Mouse (Mus musculus): ENCODE results near the gene Stk16. TPM values are rescaled to one million over a fixed set of nuclear protein-coding genes. Genes with fewer than 3 reads are reported as not detected.
"Not testable (repeated sequence)": the region's sequence is repeated elsewhere in the genome, so short reads cannot be mapped to it uniquely, and the experiment has no call there.

The Stk16 gene
- polyA plus RNA-seq, 1 experiment from 2014 or later = 152 TPM

DNA sequence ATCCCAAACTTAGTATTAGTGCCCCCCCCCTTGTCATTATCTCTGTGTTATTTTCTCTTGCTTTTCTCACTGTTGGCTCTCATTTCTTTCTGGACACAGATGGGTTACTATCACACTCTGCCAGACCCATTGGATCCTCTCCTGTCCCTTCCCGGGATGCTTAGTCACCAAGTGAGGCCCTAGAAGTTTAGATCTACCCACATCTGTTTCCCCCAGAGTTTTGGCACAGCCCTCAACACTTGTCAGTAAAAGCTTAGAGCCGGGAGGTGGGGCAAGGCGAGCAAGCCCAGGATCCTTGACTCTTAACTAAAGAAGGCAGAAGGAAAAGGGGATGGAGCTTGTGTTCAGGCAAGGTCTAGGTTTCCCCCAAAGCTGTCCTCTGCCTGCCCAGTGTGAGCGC is 18.5 kb downstream of the Stk16 start:
- H3K9me3 ChIP-seq = no peaks in the 10 kb centered on the region
- peaks cover 15% of the 10 kb centered on the region; the same call in 1 of the 2 replicates for H3K27me3 ChIP-seq
- ATAC-seq = no peak
- no peak overlapping the region for H3K9ac ChIP-seq (replicated peaks)
- 74% methylated on average over 4 of the region's 4 CpGs for WGBS
- H3K4me2 ChIP-seq (replicated peaks) = no peak overlapping the region
- H3K27ac ChIP-seq = no peak overlapping the region
- H3K4me3 ChIP-seq (replicated peaks) = no peak overlapping the region
- H3K4me1 ChIP-seq (replicated peaks) = no peaks in the 10 kb centered on the region
- H3K36me3 ChIP-seq = no peaks in the 10 kb centered on the region

GRCm38 (mm10) chr1:75230335-75230994 is 19.8 kb downstream of the Stk16 start:
- Histone ChIP-seq H3K9me3 (no peaks in the 10 kb centered on the region), H3K27ac (no peak overlapping the region), H3K4me1 (replicated peaks) (peaks cover 5% of the 10 kb centered on the region), H3K4me3 (replicated peaks) (no peak overlapping the region), H3K27me3 (peaks cover 15% of the 10 kb centered on the region; the same call in 1 of the 2 replicates), H3K36me3 (no peaks in the 10 kb centered on the region), H3K4me2 (replicated peaks) (no peak overlapping the region), H3K9ac (replicated peaks) (no peak overlapping the region)
- ATAC-seq = no peak
- 72% methylated on average over 7 of the region's 7 CpGs for WGBS

DNA sequence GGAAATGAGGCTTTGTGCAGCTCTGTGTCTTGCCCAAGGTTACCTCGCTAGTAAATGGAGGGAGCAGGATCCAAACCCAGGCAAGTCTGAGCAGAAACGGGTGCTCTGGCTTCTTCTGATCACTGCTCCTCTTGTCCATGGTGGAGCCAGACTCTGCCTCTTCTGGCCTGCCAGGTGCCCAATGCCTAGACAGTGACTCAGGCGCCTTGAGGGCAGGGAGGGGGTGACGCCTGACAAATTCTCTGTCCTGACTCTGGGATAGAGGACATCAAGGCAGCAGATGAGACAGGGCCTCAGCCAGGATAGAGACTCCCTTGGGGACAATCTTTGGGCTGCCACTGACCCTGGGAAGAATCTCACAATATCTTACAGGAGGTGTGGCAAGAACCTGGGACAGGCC is 20.6 kb downstream of the Stk16 start:
- no peaks in the 10 kb centered on the region for H3K9me3 ChIP-seq
- no peak for ATAC-seq
- H3K9ac ChIP-seq (replicated peaks) = no peak overlapping the region
- no peak overlapping the region for H3K27ac ChIP-seq
- peaks cover 10% of the 10 kb centered on the region for H3K4me1 ChIP-seq (replicated peaks)
- H3K4me3 ChIP-seq (replicated peaks) = no peak overlapping the region
- no peak overlapping the region for H3K4me2 ChIP-seq (replicated peaks)
- no peaks in the 10 kb centered on the region for H3K36me3 ChIP-seq
- H3K27me3 ChIP-seq = peaks cover 14% of the 10 kb centered on the region; the same call in 1 of the 2 replicates
- WGBS = 75% methylated on average over 4 of the region's 4 CpGs

DNA sequence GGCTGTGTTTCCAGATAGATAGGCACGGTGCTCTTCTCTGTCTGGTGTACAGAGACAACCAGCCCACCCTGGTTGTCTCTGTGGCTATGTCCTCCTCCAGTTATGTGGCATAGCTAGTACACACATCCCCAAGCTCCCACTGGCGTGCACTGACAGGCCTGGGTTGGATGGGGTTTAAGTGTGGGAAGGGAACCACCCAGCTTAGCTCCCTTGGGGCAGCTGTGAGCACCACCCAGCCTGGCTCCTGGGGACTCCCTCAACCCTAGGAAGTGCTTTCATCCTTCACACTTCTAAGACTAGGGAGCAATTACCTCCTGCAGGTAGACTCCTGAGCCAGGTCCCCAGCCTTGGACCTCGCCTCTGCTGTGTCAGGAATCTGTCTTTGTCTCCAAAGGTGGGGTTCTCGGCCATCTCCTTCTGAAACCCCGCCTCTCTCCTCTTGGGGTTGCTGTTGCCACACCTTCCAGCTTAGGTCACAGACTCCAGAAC is 21.1 kb downstream of the Stk16 start, which contains the start of gene A630095N17Rik:
Gene A630095N17Rik (minus strand): TSS at position 439 of the 489 bp plus-strand sequence.
- Histone ChIP-seq H3K4me3 (replicated peaks) (no peak within 1 kb of the TSS), H3K4me2 (replicated peaks) (no peak within 1 kb of the TSS), H3K9ac (replicated peaks) (no peak within 1 kb of the TSS), H3K27ac (no peak within 1 kb of the TSS), H3K4me1 (replicated peaks) (peaks cover 11% of the 10 kb centered on the region), H3K9me3 (no peaks in the 10 kb centered on the region), H3K36me3 (no peaks in the 10 kb centered on the region), H3K27me3 (peaks cover 12% of the 10 kb centered on the region; the same call in 1 of the 2 replicates)
- no peak for ATAC-seq
- 71% methylated on average over 5 of the region's 5 CpGs for whole genome bisulfite sequencing

DNA sequence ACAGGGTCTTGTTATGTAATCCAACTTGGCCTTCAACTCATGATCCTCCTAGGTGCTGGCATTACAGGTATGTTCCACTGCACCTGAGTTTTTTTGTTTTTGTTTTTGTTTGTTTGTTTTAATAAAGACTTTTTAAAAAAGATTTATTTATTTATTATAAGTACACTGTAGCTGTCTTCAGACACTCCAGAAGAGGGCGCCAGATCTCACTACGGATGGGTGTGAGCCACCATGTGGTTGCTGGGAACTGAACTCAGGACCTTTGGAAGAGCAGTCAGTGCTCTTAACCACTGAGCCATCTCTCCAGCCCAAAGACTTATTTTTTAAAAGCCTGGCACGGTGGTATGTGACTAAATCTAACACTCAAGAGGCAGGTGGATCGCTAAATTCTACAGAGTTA is 21.9 kb downstream of the Stk16 start:
- H3K9ac ChIP-seq (replicated peaks); H3K36me3 ChIP-seq; H3K9me3 ChIP-seq; H3K4me3 ChIP-seq (replicated peaks); H3K4me2 ChIP-seq (replicated peaks); ATAC-seq; H3K27ac ChIP-seq: not testable (repeated sequence)
- WGBS = 65% methylated on average over 4 of the region's 4 CpGs
- Histone ChIP-seq H3K4me1 (replicated peaks) (peaks cover 19% of the 10 kb centered on the region), H3K27me3 (peaks cover 12% of the 10 kb centered on the region; the same call in 1 of the 2 replicates)

- H3K27ac ChIP-seq = no peak overlapping the region
- under 1% methylated on average over 8 of the region's 8 CpGs for WGBS
These were observed 24.0 kb downstream of the Stk16 start for GRCm38 (mm10) chr1:75234606-75235005.

DNA sequence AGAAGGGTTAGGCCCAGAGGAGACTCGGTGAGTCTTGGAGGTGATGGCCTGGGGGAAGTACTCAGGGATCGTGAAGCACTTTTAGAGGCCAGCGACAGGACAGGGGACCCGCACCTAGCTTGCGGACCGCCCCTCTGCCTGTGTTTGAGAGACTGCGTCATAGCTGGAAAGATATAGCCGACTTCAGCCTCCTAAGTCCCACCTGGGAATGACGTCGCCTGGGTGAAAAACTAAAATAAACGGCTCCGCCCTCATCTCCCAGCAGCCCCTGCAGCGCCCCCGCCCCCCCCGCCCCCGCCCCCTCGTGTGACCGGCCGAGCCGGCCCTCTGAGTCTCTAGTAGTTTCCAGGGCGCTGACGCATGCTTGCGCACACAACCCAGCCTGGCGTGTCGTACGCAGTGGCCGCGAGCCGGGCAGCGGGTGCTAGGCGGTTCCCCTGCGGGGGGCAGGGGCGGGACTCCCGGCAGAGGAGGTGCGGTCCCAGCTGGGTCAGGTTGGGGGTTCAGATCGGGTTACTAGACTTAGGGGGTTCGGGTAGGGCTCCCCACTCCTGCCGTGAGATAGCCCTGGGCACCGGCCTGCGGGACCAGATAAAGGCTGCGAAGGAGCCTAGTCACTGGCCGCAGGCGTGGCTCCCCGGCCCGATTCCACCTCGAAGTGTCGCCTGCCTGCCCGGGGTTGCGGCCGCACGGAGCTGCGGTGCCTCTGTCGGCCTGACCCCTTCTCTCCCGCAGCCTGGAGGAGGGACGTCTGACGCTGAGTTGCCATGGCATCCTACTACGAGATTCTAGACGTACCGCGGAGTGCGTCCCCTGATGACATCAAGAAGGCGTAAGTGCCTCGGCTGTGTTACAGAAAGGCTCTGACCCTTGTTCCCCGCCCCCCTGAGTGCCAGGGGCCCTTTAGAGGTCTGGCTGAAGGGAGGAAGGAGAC is 25.7 kb downstream of the Stk16 start, which contains the start of gene Dnajb2:
Gene Dnajb2 (plus strand): TSS at position 290 of the 934 bp plus-strand sequence.
- Histone ChIP-seq H3K9me3 (no peaks in the 10 kb centered on the region), H3K4me1 (replicated peaks) (peaks cover 19% of the 10 kb centered on the region), H3K27ac (peak within 1 kb of the TSS; percentile 88), H3K9ac (replicated peaks) (peak within 1 kb of the TSS; percentile 87), H3K27me3 (peaks cover 3% of the 10 kb centered on the region; the same call in 1 of the 2 replicates), H3K36me3 (peaks cover 19% of the 10 kb centered on the region), H3K4me3 (replicated peaks) (peak within 1 kb of the TSS; percentile 61), H3K4me2 (replicated peaks) (peak within 1 kb of the TSS; percentile 88)
- ATAC-seq = peak; percentile 85
- under 1% methylated on average over 64 of the region's 64 CpGs for WGBS

More at GRCm38 (mm10) chr1:75234606-75235005, 24.0 kb downstream of the Stk16 start:
- Histone ChIP-seq H3K9me3 (no peaks in the 10 kb centered on the region), H3K36me3 (peaks cover 5% of the 10 kb centered on the region; the same call in 1 of the 2 replicates), H3K27me3 (peaks cover 7% of the 10 kb centered on the region; the same call in 1 of the 2 replicates), H3K9ac (replicated peaks) (no peak overlapping the region), H3K4me2 (replicated peaks) (peak overlapping the region; percentile 29), H3K4me1 (replicated peaks) (peaks cover 19% of the 10 kb centered on the region), H3K4me3 (replicated peaks) (no peak overlapping the region)
- ATAC-seq = peak; percentile 66

DNA sequence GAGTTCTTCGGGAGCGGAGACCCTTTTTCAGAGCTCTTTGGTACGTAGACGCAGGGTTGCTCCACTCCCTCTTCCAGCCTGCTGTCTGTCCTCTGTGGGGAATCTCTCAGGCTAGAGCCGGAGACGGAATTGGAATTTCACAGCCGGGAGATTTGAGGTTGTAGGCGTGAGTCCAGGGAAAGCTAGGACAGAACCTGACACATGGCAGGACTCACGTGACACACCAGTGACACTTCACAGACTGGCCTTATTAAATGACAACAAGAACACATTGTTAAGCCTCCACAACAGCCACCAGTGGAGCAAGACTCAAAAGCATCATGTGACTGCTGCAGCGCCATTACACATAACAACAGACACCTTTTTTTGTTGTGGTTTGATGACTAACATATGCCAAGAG is 29.0 kb downstream of the Stk16 start:
- no peak overlapping the region for H3K9ac ChIP-seq (replicated peaks)
- H3K4me2 ChIP-seq (replicated peaks) = no peak overlapping the region
- no peaks in the 10 kb centered on the region for H3K9me3 ChIP-seq
- no peak for ATAC-seq
- H3K27ac ChIP-seq = no peak overlapping the region
- WGBS = 87% methylated on average over 10 of the region's 10 CpGs
- no peaks in the 10 kb centered on the region for H3K27me3 ChIP-seq
- no peak overlapping the region for H3K4me3 ChIP-seq (replicated peaks)
- peaks cover 17% of the 10 kb centered on the region for H3K4me1 ChIP-seq (replicated peaks)
- H3K36me3 ChIP-seq = peaks cover 37% of the 10 kb centered on the region

DNA sequence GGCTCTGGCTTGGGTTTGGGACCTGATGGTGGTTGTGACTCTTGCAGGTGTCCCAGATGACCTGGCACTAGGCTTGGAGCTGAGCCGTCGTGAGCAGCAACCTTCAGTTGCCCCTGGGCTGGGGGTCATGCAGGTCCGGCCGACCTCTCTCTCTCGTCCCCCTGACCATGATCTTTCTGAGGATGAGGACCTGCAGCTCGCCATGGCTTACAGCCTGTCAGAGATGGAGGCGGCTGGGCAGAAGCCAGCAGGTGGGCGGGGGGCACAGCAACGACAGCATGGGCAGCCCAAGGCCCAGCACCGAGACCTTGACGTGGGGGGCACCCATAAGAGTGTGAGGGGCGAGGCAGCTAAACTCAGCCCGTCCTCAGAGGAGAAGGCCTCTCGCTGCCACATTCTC is 32.8 kb downstream of the Stk16 start:
- H3K27me3 ChIP-seq = no peaks in the 10 kb centered on the region
- no peak overlapping the region for H3K27ac ChIP-seq
- no peaks in the 10 kb centered on the region for H3K9me3 ChIP-seq
- no peak for ATAC-seq
- H3K4me1 ChIP-seq (replicated peaks) = peaks cover 15% of the 10 kb centered on the region
- H3K4me2 ChIP-seq (replicated peaks) = no peak overlapping the region
- no peak overlapping the region for H3K4me3 ChIP-seq (replicated peaks)
- H3K36me3 ChIP-seq = peaks cover 38% of the 10 kb centered on the region
- no peak overlapping the region for H3K9ac ChIP-seq (replicated peaks)
- 89% methylated on average over 13 of the region's 14 CpGs for WGBS

DNA sequence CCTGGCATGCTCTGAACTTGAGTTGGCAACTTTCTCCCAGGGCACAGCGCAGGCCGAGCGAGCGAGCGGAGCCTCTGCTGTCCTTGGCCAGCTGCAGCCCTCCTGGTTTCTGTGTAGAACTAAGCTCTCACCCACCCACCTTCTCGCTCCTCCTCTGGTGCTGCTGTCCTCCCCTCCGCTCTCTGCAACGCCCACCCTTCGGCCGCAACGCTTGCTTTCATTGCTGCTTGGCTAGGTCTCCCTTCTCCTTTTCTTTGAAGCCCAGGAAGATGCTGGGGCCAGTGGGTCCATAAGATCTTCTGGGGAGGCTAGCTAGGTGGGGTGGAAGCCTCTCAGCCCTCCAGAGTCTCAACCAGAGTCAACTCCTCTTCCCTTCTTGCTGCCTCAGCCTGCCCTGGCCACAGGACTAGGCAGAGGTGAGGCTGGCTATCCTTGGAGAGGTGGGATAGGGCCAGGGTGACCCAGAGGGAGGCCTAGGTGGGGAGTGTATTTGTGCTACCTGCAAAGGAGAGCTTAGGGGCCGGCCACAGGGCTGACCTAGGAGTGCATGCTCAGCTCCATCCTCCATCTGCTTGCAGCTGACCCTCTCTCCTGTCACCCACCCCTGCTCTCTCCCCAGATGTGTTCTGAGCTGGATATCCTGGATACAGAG is 33.7 kb downstream of the Stk16 start:
- Histone ChIP-seq H3K4me3 (replicated peaks) (no peak overlapping the region), H3K9me3 (no peaks in the 10 kb centered on the region), H3K9ac (replicated peaks) (peak overlapping the region; percentile 32; the same call in 1 of the 2 replicates), H3K36me3 (peaks cover 36% of the 10 kb centered on the region), H3K4me2 (replicated peaks) (no peak overlapping the region), H3K27ac (no peak overlapping the region), H3K4me1 (replicated peaks) (peaks cover 15% of the 10 kb centered on the region), H3K27me3 (no peaks in the 10 kb centered on the region)
- WGBS = 85% methylated on average over 12 of the region's 12 CpGs
- peak; percentile 29; the same call in 1 of the 2 replicates for ATAC-seq

- no peak overlapping the region for H3K27ac ChIP-seq
- no peaks in the 10 kb centered on the region for H3K9me3 ChIP-seq
- peaks cover 31% of the 10 kb centered on the region for H3K36me3 ChIP-seq
- H3K9ac ChIP-seq (replicated peaks) = no peak overlapping the region
- H3K4me1 ChIP-seq (replicated peaks) = peaks cover 15% of the 10 kb centered on the region
- ATAC-seq = peak; percentile 67
- no peaks in the 10 kb centered on the region for H3K27me3 ChIP-seq
- no peak overlapping the region for H3K4me3 ChIP-seq (replicated peaks)
- no peak overlapping the region for H3K4me2 ChIP-seq (replicated peaks)
- 14% methylated on average over 4 of the region's 4 CpGs for WGBS
These were observed 34.2 kb downstream of the Stk16 start for GRCm38 (mm10) chr1:75244836-75245235.

Measured in midbrain, embryonic 13.5 days (tissue).